Mouse (Mus musculus): ENCODE results near the gene Rrp36.

DNA sequence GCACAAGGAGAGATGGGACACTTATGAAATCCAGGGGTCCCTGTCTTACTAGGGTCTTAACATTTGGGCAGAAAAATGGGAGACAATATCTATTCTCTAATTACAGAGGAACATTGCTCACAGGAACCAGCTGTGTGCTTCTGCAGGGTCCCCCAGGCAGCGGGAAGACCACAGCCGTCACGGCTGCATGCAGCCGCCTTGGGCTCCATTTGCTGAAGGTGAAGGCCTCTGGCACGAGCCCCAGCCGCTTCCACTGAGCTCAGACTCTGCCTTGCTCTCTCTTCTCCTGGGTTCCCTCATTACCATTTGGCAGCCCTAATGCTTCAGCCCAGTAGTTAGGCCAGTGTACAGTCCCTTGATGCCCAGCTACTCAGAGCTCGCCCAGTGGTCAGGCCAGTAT, 46.9 kb upstream of the Rrp36 start:
- TF ChIP-seq CTCF (IDR thresholded peaks at IDR 0.05; ENCODE audit: extremely low read depth, insufficient read depth, low read length): no peak
- no peak for TF ChIP-seq POLR2A (IDR thresholded peaks at IDR 0.05; ENCODE audit: extremely low read depth, insufficient read depth, low read length)
